Mouse (Mus musculus) C2C12 (cell line): Measurements from ENCODE around the gene 1700028J19Rik.

Source experiments
- CEBPB ChIP-seq: IDR thresholded peaks from one replicate; pipeline ENCODE4 v1.6.1; 2011; ENCODE audit warnings: low read depth, mild to moderate bottlenecking, control low read depth, moderate library complexity
- CTCF ChIP-seq: IDR thresholded peaks from one replicate; pipeline ENCODE4 v1.5.1; 2011; ENCODE audit not compliant: control insufficient read depth, insufficient read depth, insufficient read length
- FOSL1 ChIP-seq: IDR thresholded peaks from one replicate; pipeline ENCODE4 v1.8.0; 2011; ENCODE audit warnings: mild to moderate bottlenecking, low read length; ENCODE audit not compliant: poor library complexity, insufficient read depth, severe bottlenecking
- MAX ChIP-seq: IDR thresholded peaks from one replicate; pipeline ENCODE4 v1.6.1; 2011; ENCODE audit warnings: mild to moderate bottlenecking, control low read depth
- MYOD1 ChIP-seq: IDR thresholded peaks from one replicate; pipeline ENCODE4 v1.6.1; 2011; ENCODE audit warnings: low read depth; ENCODE audit not compliant: control insufficient read depth, insufficient read length
- MYOG ChIP-seq: IDR thresholded peaks from one replicate; pipeline ENCODE4 v1.6.1; 2011; ENCODE audit not compliant: control insufficient read depth, insufficient read length; ENCODE audit errors: extremely low read depth
- USF1 ChIP-seq: IDR thresholded peaks from one replicate; pipeline ENCODE4 v1.6.1; 2011; ENCODE audit warnings: low read depth, mild to moderate bottlenecking, control low read depth, moderate library complexity

- no peak for TF ChIP-seq USF1
- no peak for TF ChIP-seq CTCF
- no peak for TF ChIP-seq MYOG
- TF ChIP-seq CEBPB, result no peak
- TF ChIP-seq FOSL1, result no peak
- TF ChIP-seq MAX, result no peak
- TF ChIP-seq MYOD1, result no peak
Measured at GRCm38 (mm10) chr7:44240712-44241111, 5.8 kb downstream of the 1700028J19Rik start.
